Comparison of ENCODE assay signal across 12 mouse cellular contexts in the genomic region with DNA sequence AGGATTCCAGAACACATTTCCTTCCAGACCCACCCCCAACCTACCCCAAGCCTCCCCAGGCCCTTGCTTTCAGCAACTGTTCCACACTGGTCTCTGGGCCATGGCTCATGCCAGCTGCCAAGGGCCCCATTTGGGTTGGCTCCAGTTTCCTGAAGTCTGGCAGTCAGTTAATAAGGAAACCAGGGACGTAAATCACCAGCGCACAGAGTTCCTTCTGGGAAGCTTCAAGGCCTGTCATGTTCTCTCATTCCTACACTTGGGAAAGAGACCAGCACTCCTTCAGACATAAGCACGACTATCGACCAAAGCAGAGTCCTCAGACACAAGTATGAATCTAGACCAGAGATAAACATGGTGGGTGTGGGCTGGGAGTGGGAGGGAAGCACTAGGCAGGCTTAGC.
DNase-seq lines count a peak whose midpoint lies in the region; ATAC-seq lines count a peak whose summit lies in the region.
"Had no signal": no experiment of that assay in that cellular context is flagged by ENCODE, and none has a peak within 500 bp of the region (broad histone marks: within the 10 kb centered on the region; RNA-seq: fewer than 3 reads in every experiment).

No protein-coding gene starts in this region.

- H3K27ac ChIP-seq in intestine, embryonic 14.5 days (ENCODE audit: low read depth) = peak overlapping the region; percentile 76
- no peak overlapping the region for H3K27ac ChIP-seq in limb, embryonic 11.5 days (replicated peaks; ENCODE audit: low read depth, low read length)
- H3K27ac ChIP-seq in hindbrain, embryonic 13.5 days = no peak overlapping the region
- H3K27ac ChIP-seq in hindbrain, embryonic 16.5 days (ENCODE audit: low read depth, low read length) = no peak overlapping the region
- H3K27ac ChIP-seq: liver, embryonic 15.5 days; neural tube, embryonic 12.5 days had no signal

- no peak overlapping the region for H3K9ac ChIP-seq in intestine, embryonic 14.5 days (ENCODE audit: low read length)
- H3K9ac ChIP-seq in limb, embryonic 11.5 days (ENCODE audit: low read length) = no peak overlapping the region
- H3K9ac ChIP-seq in hindbrain, embryonic 13.5 days = no peak overlapping the region
- no peak overlapping the region for H3K9ac ChIP-seq in hindbrain, embryonic 16.5 days (ENCODE audit: low read depth, low read length)
- H3K9ac ChIP-seq: liver, embryonic 15.5 days; neural tube, embryonic 12.5 days had no signal

- no peak overlapping the region for H3K4me3 ChIP-seq in intestine, embryonic 14.5 days (ENCODE audit: low read depth, low read length)
- H3K4me3 ChIP-seq in limb, embryonic 11.5 days (ENCODE audit: low read depth, low read length) = no peak overlapping the region
- no peak overlapping the region for H3K4me3 ChIP-seq in hindbrain, embryonic 13.5 days
- H3K4me3 ChIP-seq in hindbrain, embryonic 16.5 days (ENCODE audit: low read length) = no peak overlapping the region
- H3K4me3 ChIP-seq: erythroblast, embryonic 14.5 days; liver, embryonic 15.5 days; neural tube, embryonic 12.5 days had no signal

- no peaks in the 10 kb centered on the region for H3K27me3 ChIP-seq in intestine, embryonic 14.5 days (replicated peaks; ENCODE audit: control insufficient read depth, insufficient read depth, low read length)
- no peaks in the 10 kb centered on the region for H3K27me3 ChIP-seq in limb, embryonic 11.5 days (ENCODE audit: control insufficient read depth, insufficient read depth, low read length)
- H3K27me3 ChIP-seq in hindbrain, embryonic 13.5 days = no peaks in the 10 kb centered on the region
- H3K27me3 ChIP-seq in hindbrain, embryonic 16.5 days (replicated peaks; ENCODE audit: control insufficient read depth, insufficient read depth, low read length) = no peaks in the 10 kb centered on the region
- H3K27me3 ChIP-seq: liver, embryonic 15.5 days; neural tube, embryonic 12.5 days had no signal

- H3K36me3 ChIP-seq in intestine, embryonic 14.5 days (ENCODE audit: control insufficient read depth, insufficient read depth, low read length) = no peaks in the 10 kb centered on the region
- H3K36me3 ChIP-seq in limb, embryonic 11.5 days (ENCODE audit: control insufficient read depth, insufficient read depth, low read length) = no peaks in the 10 kb centered on the region
- no peaks in the 10 kb centered on the region for H3K36me3 ChIP-seq in hindbrain, embryonic 13.5 days
- H3K36me3 ChIP-seq in hindbrain, embryonic 16.5 days (ENCODE audit: control insufficient read depth, insufficient read depth, low read length) = no peaks in the 10 kb centered on the region
- H3K36me3 ChIP-seq: G1E; liver, embryonic 15.5 days; neural tube, embryonic 12.5 days had no signal

- H3K9me3 ChIP-seq in intestine, embryonic 14.5 days (ENCODE audit: control insufficient read depth, low read length) = no peaks in the 10 kb centered on the region
- no peaks in the 10 kb centered on the region for H3K9me3 ChIP-seq in limb, embryonic 11.5 days (ENCODE audit: control insufficient read depth, low read length)
- H3K9me3 ChIP-seq in hindbrain, embryonic 13.5 days = no peaks in the 10 kb centered on the region
- no peaks in the 10 kb centered on the region for H3K9me3 ChIP-seq in hindbrain, embryonic 16.5 days (ENCODE audit: control insufficient read depth, low read length)
- H3K9me3 ChIP-seq: liver, embryonic 15.5 days; neural tube, embryonic 12.5 days had no signal

- peaks cover 30% of the 10 kb centered on the region for H3K4me1 ChIP-seq in intestine, embryonic 14.5 days (replicated peaks; ENCODE audit: control insufficient read depth, insufficient read depth, low read length)
- H3K4me1 ChIP-seq in limb, embryonic 11.5 days (ENCODE audit: control insufficient read depth, insufficient read depth, low read length) = 0 out of 2 replicates have a peak, but pooled peaks cover 4% of the 10 kb centered on the region
- H3K4me1 ChIP-seq in hindbrain, embryonic 13.5 days (replicated peaks) = no peaks in the 10 kb centered on the region; the same call in 1 of the 2 replicates
- no peaks in the 10 kb centered on the region for H3K4me1 ChIP-seq in hindbrain, embryonic 16.5 days (ENCODE audit: control insufficient read depth, insufficient read depth, low read depth, low read length)
- H3K4me1 ChIP-seq: neural tube, embryonic 12.5 days had no signal

- peak; percentile 65 for ATAC-seq in intestine, embryonic 14.5 days (replicated peaks; ENCODE audit: low FRiP score, low TSS enrichment, low read depth)
- ATAC-seq in limb, embryonic 11.5 days (ENCODE audit: insufficient number of reproducible peaks, low FRiP score, low TSS enrichment, low read depth) = peak; percentile 21; the same call in 1 of the 2 replicates
- ATAC-seq in hindbrain, embryonic 13.5 days (ENCODE audit: low FRiP score) = no peak
- no peak for ATAC-seq in hindbrain, embryonic 16.5 days

- intact Hi-C loops in left cerebral cortex, postnatal 36 days (cut with DNase I) = no loop called here

- WGBS in intestine, embryonic 14.5 days = 29% methylated on average over 4 of the region's 4 CpGs
- 46% methylated on average over 4 of the region's 4 CpGs for WGBS in limb, embryonic 11.5 days
- WGBS in hindbrain, embryonic 13.5 days = 86% methylated on average over 4 of the region's 4 CpGs
- 74% methylated on average over 4 of the region's 4 CpGs for whole genome bisulfite sequencing in hindbrain, embryonic 16.5 days

- peak; percentile 12 to 35 for DNase-seq in right cerebral cortex, adult 2 months (ENCODE audit: low spot score in 2 of 2)
- DNase-seq in right cerebral cortex, adult 18-20 months = no peak
- peak; percentile 80 for DNase-seq in intestine, embryonic 14.5 days (ENCODE audit: low spot score)
- peak; percentile 52 for DNase-seq in limb, embryonic 11.5 days (ENCODE audit: low spot score)
- no peak for DNase-seq in layer of hippocampus, adult 11-12 months (ENCODE audit: low spot score)
- DNase-seq in left cerebral cortex, postnatal 36 days (ENCODE audit: low spot score in 2 of 2) = no peak

- H3K4me2 ChIP-seq in intestine, embryonic 14.5 days (ENCODE audit: low read length) = no peak overlapping the region
- H3K4me2 ChIP-seq in limb, embryonic 11.5 days (ENCODE audit: low read depth, severe bottlenecking) = no peak overlapping the region
- no peak overlapping the region for H3K4me2 ChIP-seq in hindbrain, embryonic 13.5 days
- H3K4me2 ChIP-seq in hindbrain, embryonic 16.5 days (ENCODE audit: low read length) = no peak overlapping the region
- H3K4me2 ChIP-seq: liver, embryonic 15.5 days; neural tube, embryonic 12.5 days had no signal

Comparison
In these comparisons a context has a peak if more than half of its experiments do, and no peak if none do; other contexts are left out.
1. DNase-seq: peak in right cerebral cortex, adult 2 months (2 of 2), intestine, embryonic 14.5 days (single experiment) and limb, embryonic 11.5 days (single experiment); none in right cerebral cortex, adult 18-20 months (single experiment), layer of hippocampus, adult 11-12 months (single experiment) and left cerebral cortex, postnatal 36 days (0 of 2).
2. ATAC-seq: peak in intestine, embryonic 14.5 days (single experiment) and limb, embryonic 11.5 days (single experiment); none in hindbrain, embryonic 13.5 days (single experiment) and hindbrain, embryonic 16.5 days (single experiment).